10 mouse cellular contexts compared by ENCODE assay signal in genomic region chr9:122846156-122846555, GRCm38 (mm10). TPM values are rescaled to one million over a fixed set of nuclear protein-coding genes. Genes with fewer than 3 reads are reported as not detected.
DNase-seq lines count a peak whose midpoint lies in the region; ATAC-seq and TF ChIP-seq lines count a peak whose summit lies in the region.
"Had no signal": no experiment of that assay in that cellular context is flagged by ENCODE, and none has a peak within 500 bp of the region (broad histone marks: within the 10 kb centered on the region; RNA-seq: fewer than 3 reads in every experiment).

No protein-coding gene starts in this region.

- H3K9ac ChIP-seq in kidney, embryonic 16.5 days (replicated peaks; ENCODE audit: low read length) = no peak overlapping the region
- no peak overlapping the region for H3K9ac ChIP-seq in heart, postnatal 0 days (replicated peaks; ENCODE audit: low read depth, low read length)
- H3K9ac ChIP-seq: neural tube, embryonic 15.5 days had no signal

- no peak overlapping the region for H3K4me3 ChIP-seq in kidney, adult 2 months (ENCODE audit: insufficient read depth, low read depth, low read length)
- H3K4me3 ChIP-seq in kidney, embryonic 16.5 days (ENCODE audit: low read length) = no peak overlapping the region
- no peak overlapping the region for H3K4me3 ChIP-seq in heart, postnatal 0 days (ENCODE audit: low read depth, low read length)
- H3K4me3 ChIP-seq: neural tube, embryonic 15.5 days had no signal

- peak; percentile 35 for DNase-seq in kidney, adult 2 months
- DNase-seq in cerebellum, postnatal 10 days = peak; percentile 70 to 75
- peak; percentile 14 for DNase-seq in heart, postnatal 0 days (ENCODE audit: low spot score)
- peak; percentile 55 to 75 for DNase-seq in left cerebral cortex, postnatal 25 days (ENCODE audit: low spot score in 2 of 2)
- no peak for DNase-seq in urinary bladder, postnatal 10 days (ENCODE audit: low spot score)
- DNase-seq in gastrocnemius, adult 8-10 months (ENCODE audit: low spot score in 2 of 2) = no peak
- no peak for DNase-seq in ovary, postnatal 14 days (ENCODE audit: low spot score)

- no peaks in the 10 kb centered on the region for H3K27me3 ChIP-seq in kidney, adult 2 months (replicated peaks; ENCODE audit: control insufficient read depth, insufficient read depth, low read length)
- no peaks in the 10 kb centered on the region for H3K27me3 ChIP-seq in kidney, embryonic 16.5 days (ENCODE audit: insufficient read depth, low read length)
- H3K27me3 ChIP-seq in heart, postnatal 0 days (ENCODE audit: control insufficient read depth, insufficient read depth, low read length) = no peaks in the 10 kb centered on the region
- H3K27me3 ChIP-seq: neural tube, embryonic 15.5 days had no signal

- intact Hi-C loops in left cerebral cortex, postnatal 25 days (cut with DNase I) = no loop called here

- peaks cover 14% of the 10 kb centered on the region; the same call in 1 of the 2 replicates for H3K9me3 ChIP-seq in kidney, embryonic 16.5 days (ENCODE audit: low read length)
- peaks cover 7% of the 10 kb centered on the region; the same call in 1 of the 2 replicates for H3K9me3 ChIP-seq in heart, postnatal 0 days (replicated peaks; ENCODE audit: control insufficient read depth, low read length)
- H3K9me3 ChIP-seq: G1E; neural tube, embryonic 15.5 days had no signal

- no peaks in the 10 kb centered on the region for H3K4me1 ChIP-seq in kidney, adult 2 months (ENCODE audit: control insufficient read depth, insufficient read depth, low read length)
- H3K4me1 ChIP-seq in kidney, embryonic 16.5 days (ENCODE audit: insufficient read depth, low read length) = no peaks in the 10 kb centered on the region
- 0 out of 2 replicates have a peak, but pooled peaks cover 9% of the 10 kb centered on the region for H3K4me1 ChIP-seq in heart, postnatal 0 days (ENCODE audit: control insufficient read depth, insufficient read depth)
- H3K4me1 ChIP-seq: neural tube, embryonic 15.5 days had no signal

- peaks cover 4% of the 10 kb centered on the region for H3K36me3 ChIP-seq in kidney, adult 2 months (ENCODE audit: control insufficient read depth, insufficient read depth, low read length)
- peaks cover 28% of the 10 kb centered on the region for H3K36me3 ChIP-seq in kidney, embryonic 16.5 days (ENCODE audit: insufficient read depth, low read length)
- peaks cover 22% of the 10 kb centered on the region for H3K36me3 ChIP-seq in heart, postnatal 0 days (replicated peaks; ENCODE audit: control insufficient read depth, insufficient read depth, low read length)

- TF ChIP-seq POLR2A in kidney, adult 2 months (IDR thresholded peaks at IDR 0.05; ENCODE audit: low read depth, low read length) = no peak

- no peak for TF ChIP-seq CTCF in kidney, adult 2 months (conservative IDR thresholded peaks at IDR 0.05; ENCODE audit: insufficient read depth, insufficient read length, low read depth, low read length)
- no peak for TF ChIP-seq CTCF in heart, postnatal 0 days (IDR thresholded peaks at IDR 0.05; ENCODE audit: low read depth)

- H3K4me2 ChIP-seq in kidney, embryonic 16.5 days (replicated peaks; ENCODE audit: low read depth, low read length) = no peak overlapping the region
- H3K4me2 ChIP-seq in heart, postnatal 0 days (ENCODE audit: low read depth, low read length) = no peak overlapping the region
- H3K4me2 ChIP-seq: neural tube, embryonic 15.5 days had no signal

- no peak for ATAC-seq in kidney, embryonic 16.5 days (ENCODE audit: low FRiP score, low TSS enrichment)
- ATAC-seq in heart, postnatal 0 days (ENCODE audit: insufficient read depth, low read depth) = peak; percentile 64; the same call in 1 of the 2 replicates

- no peak overlapping the region for H3K27ac ChIP-seq in kidney, adult 2 months (ENCODE audit: insufficient read depth, low read depth, low read length)
- no peak overlapping the region for H3K27ac ChIP-seq in kidney, embryonic 16.5 days (ENCODE audit: low read length)
- no peak overlapping the region for H3K27ac ChIP-seq in heart, postnatal 0 days (ENCODE audit: low read depth)
- H3K27ac ChIP-seq: neural tube, embryonic 15.5 days had no signal

- no peak for TF ChIP-seq EP300 in heart, postnatal 0 days (IDR thresholded peaks at IDR 0.05; ENCODE audit: low read depth)

RNA-seq across cellular contexts. Expression of gene Gm35549, which starts 2.3 kb away (rescaled TPM):
- polyA plus RNA-seq in kidney, adult 2 months (2012; rRNA removed) = 0.16 TPM in 1 of 2 replicates, not detected in the other
- 0.55 and 0.64 TPM in 2 replicates for polyA plus RNA-seq in kidney, embryonic 16.5 days (2015; fragmentation: Nextera tagmentation; extraction: Ambion mirVana)
- total RNA-seq in heart, postnatal 0 days (2014; rRNA removed; ENCODE audit: low replicate concordance) = not detected in 2 replicates
- polyA plus RNA-seq in heart, postnatal 0 days (2015; fragmentation: Nextera tagmentation; extraction: Ambion mirVana) = 0.20 TPM in 1 of 2 replicates, not detected in the other
- not detected for total RNA-seq in left cerebral cortex, postnatal 25 days (2021)
- not detected for total RNA-seq in gastrocnemius, adult 8-10 months (2022)
- total RNA-seq: G1E had no signal
- polyA plus RNA-seq: G1E had no signal

RNA-seq across cellular contexts. Expression of gene Zfp445, which starts 19.6 kb away (rescaled TPM):
- polyA plus RNA-seq in kidney, adult 2 months (2012; rRNA removed) = 26.9 and 30.0 TPM in 2 replicates
- 82.3 and 83.0 TPM in 2 replicates for polyA plus RNA-seq in kidney, embryonic 16.5 days (2015; fragmentation: Nextera tagmentation; extraction: Ambion mirVana)
- total RNA-seq in heart, postnatal 0 days (2014; rRNA removed; ENCODE audit: low replicate concordance) = 51.3 and 72.3 TPM in 2 replicates
- 19.0 and 24.6 TPM in 2 replicates for polyA plus RNA-seq in heart, postnatal 0 days (2015; fragmentation: Nextera tagmentation; extraction: Ambion mirVana)
- 100 to 1,000 TPM; 151 to 172 TPM for total RNA-seq in left cerebral cortex, postnatal 25 days (2021)
- total RNA-seq in gastrocnemius, adult 8-10 months (2022) = 10 to 100 TPM; 24.8 to 35.2 (median 34.0) TPM

RNA-seq across cellular contexts. Expression of gene Zkscan7, which starts 39.3 kb away (rescaled TPM):
- polyA plus RNA-seq in kidney, adult 2 months (2012; rRNA removed) = 5.2 and 6.5 TPM in 2 replicates
- 6.0 and 7.7 TPM in 2 replicates for polyA plus RNA-seq in kidney, embryonic 16.5 days (2015; fragmentation: Nextera tagmentation; extraction: Ambion mirVana)
- total RNA-seq in heart, postnatal 0 days (2014; rRNA removed; ENCODE audit: low replicate concordance) = 3.9 and 5.4 TPM in 2 replicates
- polyA plus RNA-seq in heart, postnatal 0 days (2015; fragmentation: Nextera tagmentation; extraction: Ambion mirVana) = 1.4 and 1.5 TPM in 2 replicates
- total RNA-seq in left cerebral cortex, postnatal 25 days (2021) = 1 to 10 TPM; 4.1 to 5.0 TPM
- 1 to 10 TPM; 3.9 to 4.6 (median 4.4) TPM for total RNA-seq in gastrocnemius, adult 8-10 months (2022)
- polyA plus RNA-seq: G1E had no signal

RNA-seq across cellular contexts. Expression of gene Tcaim, which starts 40.8 kb away (rescaled TPM):
- 14.2 and 16.8 TPM in 2 replicates for polyA plus RNA-seq in kidney, adult 2 months (2012; rRNA removed)
- polyA plus RNA-seq in kidney, embryonic 16.5 days (2015; fragmentation: Nextera tagmentation; extraction: Ambion mirVana) = 5.7 and 6.2 TPM in 2 replicates
- total RNA-seq in heart, postnatal 0 days (2014; rRNA removed; ENCODE audit: low replicate concordance) = 4.0 and 6.5 TPM in 2 replicates
- polyA plus RNA-seq in heart, postnatal 0 days (2015; fragmentation: Nextera tagmentation; extraction: Ambion mirVana) = 9.8 and 10.0 TPM in 2 replicates
- 10 to 100 TPM; 17.0 to 19.7 TPM for total RNA-seq in left cerebral cortex, postnatal 25 days (2021)
- 10 to 100 TPM; 21.3 to 23.3 (median 21.9) TPM for total RNA-seq in gastrocnemius, adult 8-10 months (2022)

Comparison
In these comparisons a context has a peak if more than half of its experiments do, and no peak if none do; other contexts are left out.
1. DNase-seq: peak in kidney, adult 2 months (single experiment), cerebellum, postnatal 10 days (2 of 2), heart, postnatal 0 days (single experiment) and left cerebral cortex, postnatal 25 days (2 of 2); none in urinary bladder, postnatal 10 days (single experiment), gastrocnemius, adult 8-10 months (0 of 2) and ovary, postnatal 14 days (single experiment).